Mouse (Mus musculus) testis, postnatal 10 days (tissue): ENCODE results near the gene Dido1.

ENCODE experiments used
- DNase-seq: peaks from one replicate; pipeline ENCODE4 v3.0.0; 2021; ENCODE audit warnings: low spot score

Dido1 gene

DNA sequence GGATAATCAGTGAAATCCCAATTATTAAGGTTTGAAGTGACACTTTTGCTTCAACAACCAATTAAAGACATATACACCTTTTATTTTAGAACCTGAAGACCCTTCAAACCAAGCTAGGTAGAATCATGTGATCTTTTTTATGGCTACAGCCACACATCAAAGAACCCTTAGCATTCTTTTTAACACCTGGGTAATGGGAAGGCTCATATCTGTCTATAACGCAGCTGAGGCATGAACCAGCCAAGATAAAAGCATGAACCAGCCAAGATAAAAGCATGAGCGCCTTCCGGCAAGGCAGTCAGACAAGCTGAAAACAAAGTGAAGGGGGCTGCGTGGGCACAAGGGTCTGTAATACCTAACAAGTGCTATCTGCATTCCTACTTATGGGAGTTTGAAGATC is 25.8 kb downstream of the Dido1 start:
- DNase-seq = no peak

DNA sequence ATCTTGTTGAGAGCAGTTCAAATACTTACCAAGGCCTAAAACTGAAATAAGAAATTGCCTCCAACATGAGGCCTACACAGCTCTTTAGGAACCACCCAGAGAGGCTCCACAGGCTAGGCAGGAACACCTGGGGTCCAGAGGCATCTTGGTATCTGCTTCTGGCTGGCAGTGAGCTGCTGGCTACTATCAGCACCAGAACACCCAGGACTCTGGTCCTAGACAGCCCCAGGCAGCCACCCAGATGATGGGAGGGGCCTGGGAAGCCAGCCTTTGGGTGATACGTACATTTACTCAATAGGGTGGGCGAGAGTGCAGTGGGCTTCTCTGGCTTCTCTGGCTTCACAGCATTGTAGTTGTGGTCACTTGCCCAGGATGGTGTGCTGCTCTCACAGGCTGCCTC is 26.3 kb downstream of the Dido1 start:
- no peak for DNase-seq

DNA sequence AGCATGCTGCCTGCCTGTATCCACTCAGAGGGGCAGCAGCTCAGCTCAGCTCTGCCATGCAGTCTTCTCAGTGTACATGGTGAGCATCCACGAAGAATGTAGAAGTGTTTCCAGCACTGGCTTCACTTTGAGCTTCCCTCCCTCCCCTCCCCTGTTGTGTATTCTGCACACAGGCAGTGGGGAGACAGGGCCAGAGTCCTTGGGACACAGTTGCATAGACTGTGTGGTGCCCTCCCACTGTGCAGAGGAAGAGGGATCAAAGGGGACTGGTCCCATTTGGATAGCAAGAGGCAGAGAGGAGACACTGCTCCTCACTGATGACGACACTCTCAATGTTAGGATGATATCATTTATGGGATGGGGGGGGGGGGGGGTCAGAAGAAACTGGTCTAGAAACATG is 28.6 kb downstream of the Dido1 start:
- DNase-seq = no peak

DNA sequence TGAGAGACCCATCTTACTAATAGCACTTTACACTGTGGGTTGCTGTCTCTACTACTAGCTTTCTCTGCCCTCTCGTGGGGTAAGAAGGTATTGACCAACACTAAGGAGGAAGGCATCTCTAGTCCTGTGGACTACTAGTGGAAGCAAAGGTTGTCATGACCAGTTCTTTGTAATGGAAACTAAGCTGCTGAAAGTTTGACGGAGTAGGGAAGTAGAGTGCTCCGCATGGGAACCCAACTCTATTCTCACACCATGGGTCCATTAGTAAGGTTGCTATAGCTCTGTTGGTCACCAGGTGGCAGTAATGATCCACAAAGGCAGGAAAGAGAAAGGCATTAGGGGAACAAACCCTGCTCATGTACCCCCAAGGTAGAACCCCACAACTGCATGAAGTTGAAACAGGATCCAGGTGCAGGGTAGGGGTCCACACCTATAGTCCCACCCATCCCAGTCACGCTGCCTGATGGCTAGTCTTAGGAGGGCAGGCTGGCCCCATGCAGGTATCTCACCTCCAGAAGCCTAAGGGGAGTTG is 31.1 kb downstream of the Dido1 start:
- DNase-seq = peak; percentile 64

DNA sequence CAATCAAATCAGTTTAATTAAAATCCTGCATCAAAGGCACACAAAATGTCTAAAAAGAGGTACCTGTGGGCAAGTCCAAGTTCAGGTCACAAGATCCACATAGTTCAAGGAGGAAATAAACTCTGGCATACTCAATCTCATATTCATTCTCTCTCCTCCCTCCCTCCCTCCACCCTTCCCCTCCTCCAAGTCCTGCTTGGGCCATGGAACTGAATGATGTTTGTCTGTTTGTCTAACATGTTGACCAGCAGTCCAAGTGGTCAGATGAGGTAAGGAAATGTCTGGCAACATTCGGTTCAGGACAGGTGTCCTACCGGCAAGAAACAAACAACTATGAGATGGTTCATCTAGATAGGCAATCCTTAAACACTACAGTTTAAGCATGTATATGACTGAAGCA is 33.1 kb downstream of the Dido1 start:
- no peak for DNase-seq

DNA sequence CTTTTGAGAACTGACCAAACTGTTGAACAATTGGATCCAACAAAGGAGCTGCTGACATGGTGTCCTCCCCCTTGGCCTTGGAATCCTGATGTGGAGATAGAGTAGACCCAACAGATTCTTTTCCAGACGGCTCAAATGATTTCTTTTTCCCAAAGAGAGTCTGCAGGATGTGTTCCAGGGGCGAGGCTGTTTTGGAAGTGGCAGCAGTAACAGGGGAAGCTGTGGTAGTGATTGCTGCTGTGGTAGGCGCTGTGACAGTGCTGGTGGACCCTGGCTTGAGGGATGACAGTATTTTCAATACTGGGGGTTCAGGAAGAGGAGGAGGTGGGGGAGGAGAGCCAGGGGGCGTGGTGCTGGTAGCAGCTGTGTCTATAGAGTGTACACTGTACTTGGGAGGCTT is 47.8 kb downstream of the Dido1 start:
- DNase-seq = no peak

DNA sequence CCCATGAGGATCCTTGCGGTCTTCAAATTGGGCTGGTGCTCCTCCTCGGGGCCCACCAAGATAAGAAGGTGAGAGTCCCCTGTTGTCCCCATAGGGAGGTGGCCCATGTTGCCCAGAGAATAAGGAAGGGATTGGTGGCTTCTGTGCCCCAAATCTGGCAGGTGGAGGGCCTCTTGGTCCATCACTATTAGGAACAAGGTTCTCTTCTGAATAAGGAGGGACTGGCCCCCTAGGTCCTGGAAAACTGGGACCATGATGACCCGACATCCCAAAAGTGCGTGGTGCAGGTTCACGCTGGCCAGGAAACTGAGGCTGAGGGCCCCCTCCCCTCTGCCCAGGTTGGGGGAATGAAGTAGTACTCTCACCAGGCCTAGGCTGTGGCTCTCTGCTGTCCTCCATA is 49.3 kb downstream of the Dido1 start:
- DNase-seq = no peak

DNA sequence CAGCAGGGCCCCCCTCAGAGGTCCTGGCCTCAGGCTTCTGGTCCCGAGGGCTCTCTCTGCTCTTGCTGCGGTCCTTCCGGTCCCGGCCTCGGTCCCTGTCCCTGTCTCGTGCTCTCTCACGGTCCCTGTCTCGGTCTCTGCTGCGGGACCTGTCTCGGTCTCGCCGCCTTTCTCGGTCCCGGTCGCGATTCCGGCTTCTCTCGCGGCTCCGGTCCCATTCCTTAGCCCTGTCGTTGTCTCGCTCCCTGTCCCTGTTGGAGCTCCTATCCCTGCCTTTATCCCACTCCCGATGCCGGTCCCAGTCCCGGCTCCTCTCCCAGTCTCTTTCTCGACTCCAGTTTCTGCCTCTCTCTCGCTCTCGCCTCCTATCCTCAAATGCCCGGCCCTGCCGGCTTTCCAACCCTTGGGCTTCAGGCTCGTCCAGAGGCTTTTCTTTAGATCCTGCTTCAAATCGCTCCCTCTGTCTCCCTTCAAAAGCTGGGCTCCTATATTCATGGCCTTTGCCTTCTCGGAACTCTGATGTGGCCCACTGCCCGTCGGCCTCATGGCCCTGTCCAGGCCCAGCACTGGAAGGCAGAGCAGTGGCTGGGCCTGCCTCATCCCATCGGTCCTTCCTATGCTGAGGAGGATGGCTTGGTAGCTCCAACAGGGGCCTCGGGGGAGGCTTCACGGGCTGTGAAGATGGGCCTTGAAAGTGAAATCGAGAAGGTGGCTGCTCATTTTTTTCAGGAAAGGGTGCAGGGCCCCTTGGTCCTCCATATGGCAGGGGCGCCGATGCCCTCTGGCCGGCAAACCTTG is 50.2 kb downstream of the Dido1 start:
- no peak for DNase-seq

DNA sequence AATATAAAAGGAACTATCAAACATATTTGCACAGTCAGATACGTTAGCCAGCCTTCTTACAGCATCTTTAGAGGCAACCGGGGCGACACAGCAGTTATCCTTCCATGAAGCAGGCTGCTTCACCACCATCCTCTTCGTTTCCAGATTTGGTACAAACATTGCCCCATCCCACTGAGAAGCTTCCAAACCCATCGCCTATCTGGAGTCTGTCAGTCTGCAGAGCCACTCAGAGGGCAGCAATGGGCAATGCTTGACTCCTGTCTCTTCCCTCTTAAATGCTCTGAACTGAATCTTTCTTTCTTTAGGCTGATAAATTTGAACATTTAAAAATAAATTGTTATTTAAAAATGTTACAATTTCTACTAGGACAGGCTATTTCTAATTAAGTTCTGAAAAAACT is 51.4 kb downstream of the Dido1 start:
- DNase-seq = no peak

DNA sequence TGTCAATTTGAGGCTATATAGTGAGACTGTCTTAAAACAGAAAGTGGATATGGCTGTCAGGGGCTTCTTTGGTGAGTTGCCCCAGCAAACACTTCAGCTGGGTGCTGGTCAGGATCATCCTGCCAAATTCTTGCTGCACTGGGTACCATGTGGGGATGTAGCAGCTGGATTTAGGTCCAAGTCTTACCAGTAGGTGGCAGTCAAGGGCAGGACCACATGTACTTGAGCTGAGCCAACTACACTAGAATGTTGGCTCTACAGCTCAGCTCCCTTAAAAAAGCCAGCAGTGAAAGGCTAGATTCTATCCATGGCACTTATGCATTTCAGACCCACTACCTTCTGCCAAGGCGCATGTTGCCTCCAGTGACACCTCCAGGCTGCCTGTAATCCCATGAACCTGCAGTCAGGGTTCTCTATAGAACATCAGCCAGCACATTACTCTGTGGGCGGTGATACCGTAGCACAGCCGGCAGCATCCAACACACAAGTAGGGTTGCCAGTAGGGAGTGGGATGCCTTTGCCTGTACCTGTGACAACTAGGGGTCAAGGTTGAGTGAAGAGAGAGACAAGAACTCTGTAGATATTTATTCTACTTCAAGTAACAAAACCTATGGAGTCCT is 52.3 kb downstream of the Dido1 start:
- DNase-seq = peak; percentile 82

DNA sequence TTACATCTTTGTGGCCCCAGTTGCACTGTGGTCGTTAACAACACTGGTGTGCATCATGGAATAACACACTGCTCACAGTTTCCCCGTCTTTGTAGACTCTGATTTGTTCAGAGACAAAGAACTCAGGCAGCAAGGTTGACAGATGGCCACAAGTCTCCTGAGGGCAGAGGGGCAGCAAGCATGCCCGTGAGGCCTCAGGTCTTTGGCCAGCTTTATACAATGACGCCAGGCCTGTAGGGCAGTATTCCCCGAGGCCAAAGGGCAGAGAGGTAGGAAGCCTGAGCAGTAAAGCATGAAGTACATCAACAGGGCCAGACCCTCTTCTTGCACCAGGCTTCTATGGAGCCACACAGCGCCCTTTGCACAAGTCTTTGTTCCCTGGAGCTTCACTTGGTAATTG is 54.6 kb downstream of the Dido1 start:
- DNase-seq = no peak

DNA sequence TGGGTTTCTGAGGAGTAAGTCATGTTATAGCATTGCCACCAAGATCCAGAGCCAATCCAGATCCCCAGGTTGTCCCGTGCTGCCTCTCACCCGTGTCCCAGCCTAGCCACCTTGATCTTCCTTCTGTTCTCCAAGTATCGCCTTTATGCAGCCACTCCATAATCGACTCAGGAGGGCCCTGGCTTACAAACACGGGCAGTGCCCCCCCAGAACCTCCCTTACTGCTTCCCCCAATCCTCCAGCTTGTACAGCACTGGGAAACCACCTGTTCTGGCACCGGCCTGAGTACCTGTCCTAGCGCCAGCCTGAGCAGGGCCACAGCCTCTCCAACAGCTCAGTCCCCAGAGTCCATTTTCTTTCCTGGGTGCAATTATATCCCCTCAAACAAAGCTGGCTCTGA is 55.1 kb downstream of the Dido1 start:
- DNase-seq = no peak

DNA sequence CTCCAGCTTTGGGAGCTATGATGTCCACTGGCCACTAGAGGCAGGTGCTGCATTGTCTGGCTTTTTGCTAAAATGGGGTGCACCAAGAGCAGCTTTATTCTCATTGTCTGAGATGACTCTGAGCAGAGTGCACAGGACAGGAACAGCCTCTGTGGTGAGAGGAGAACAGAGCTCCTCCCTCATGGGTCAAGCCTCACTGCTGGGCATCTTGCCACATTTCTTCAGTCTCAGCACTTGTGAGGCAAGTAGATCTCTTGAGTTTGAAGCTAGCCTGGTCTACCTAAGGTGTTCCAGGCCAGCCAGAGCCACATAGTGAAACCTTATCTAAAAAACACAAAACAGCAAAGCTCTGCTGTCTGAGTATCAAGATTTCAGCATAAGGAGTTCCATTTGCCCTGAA is 63.0 kb downstream of the Dido1 start:
- no peak for DNase-seq

DNA sequence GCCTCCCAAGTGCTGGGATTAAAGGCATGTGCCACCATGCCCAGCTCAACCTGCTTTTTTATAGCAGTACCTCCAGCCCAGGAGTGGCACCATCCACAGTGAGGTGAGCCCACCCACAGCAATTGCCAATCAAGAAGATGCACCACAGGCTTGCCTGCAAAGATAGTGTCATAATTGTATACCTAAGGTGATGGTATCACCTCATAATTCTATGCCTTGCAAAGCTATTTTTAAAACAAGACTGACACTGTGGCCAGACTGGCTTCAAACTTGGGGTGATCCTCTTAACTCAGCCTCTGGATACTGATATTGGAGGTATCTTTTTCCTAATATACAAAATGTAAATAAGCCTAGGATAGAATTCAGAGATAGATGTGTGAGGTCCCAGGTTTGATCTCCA is 66.2 kb downstream of the Dido1 start:
- no peak for DNase-seq

DNA sequence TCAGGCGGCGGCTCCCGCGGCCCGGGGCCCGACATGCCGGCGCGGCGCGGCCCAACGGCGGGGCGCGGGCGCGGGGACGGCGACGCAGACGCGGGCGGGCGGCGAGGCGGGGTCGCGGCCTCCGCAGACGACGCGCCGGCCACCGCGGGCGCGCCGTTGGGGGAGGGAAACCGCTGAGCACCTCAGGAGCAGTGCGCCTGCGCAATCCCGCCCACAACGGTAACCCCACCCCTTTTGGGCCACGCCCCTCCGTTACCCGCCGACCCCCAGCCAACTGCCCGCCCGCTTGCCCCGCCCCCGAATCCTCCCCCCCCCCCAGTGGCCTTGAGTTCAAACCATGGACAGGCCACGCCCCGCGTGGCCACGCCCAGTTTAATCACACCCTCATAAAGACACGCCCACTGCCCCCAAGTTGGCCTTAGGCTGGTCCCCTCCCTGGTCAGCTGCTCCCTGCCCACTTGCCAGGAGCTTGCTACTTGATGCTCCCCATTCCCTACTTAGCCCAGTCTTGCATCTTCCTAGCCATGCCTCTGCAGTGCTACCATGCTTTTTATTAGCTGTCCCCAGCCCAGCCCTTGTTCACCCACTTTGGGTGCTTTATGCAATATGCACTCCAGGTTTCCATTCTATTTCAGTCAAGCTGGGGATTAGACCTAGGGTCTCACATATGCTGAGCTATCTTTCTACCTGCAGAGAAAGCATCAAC is 67.1 kb downstream of the Dido1 start, which contains the start of gene Tcfl5:
Gene Tcfl5 (minus strand): TSS at position 154 of the 706 bp plus-strand sequence.
- DNase-seq = peak; percentile 76

DNA sequence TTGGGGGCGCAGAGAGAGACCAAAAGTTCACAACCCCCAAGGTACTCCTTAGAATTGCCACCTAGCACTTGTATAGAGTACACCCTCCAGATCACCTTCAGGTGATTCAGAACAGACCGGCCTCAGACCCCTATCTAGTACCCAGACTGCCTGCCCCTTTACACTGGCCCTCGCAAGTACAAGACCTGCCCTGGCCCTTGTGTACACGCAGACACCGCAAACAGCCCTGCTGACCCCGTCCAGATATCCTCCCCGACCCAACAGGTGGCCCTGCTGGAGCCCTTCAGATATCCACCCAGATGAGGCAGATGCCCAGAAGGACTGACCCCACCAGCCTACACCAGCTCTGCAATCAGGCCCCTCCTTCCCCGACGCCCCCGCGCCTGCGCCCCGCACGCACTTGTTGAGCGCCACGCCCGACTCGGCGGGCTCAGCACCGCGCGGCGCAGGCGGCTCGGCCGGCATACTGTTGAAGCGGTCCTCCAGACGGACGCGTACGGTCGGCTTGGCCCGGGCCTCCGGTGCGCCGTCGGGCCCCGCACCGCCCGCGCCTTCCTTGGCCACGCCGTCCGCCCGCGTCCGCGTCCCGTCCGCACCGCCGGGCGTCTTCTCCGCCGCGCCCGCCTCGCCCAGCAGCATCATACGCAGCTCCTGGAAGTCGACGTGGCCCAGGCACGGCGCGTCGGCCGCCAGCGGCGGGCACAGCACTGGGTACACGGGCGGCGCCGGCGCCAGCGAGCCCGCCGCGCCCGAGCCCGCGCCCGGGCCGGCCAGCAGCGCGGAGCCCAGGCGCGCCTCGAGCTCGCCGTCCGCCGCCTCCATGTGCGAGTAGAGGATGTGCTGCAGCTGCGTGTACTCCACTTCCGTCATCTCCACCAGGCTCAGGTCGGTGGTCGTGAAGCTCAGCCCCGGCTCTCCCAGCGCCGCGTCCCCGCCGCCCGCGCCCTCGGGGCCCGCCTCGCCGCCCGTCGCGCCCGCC is 67.9 kb downstream of the Dido1 start:
- no peak for DNase-seq

DNA sequence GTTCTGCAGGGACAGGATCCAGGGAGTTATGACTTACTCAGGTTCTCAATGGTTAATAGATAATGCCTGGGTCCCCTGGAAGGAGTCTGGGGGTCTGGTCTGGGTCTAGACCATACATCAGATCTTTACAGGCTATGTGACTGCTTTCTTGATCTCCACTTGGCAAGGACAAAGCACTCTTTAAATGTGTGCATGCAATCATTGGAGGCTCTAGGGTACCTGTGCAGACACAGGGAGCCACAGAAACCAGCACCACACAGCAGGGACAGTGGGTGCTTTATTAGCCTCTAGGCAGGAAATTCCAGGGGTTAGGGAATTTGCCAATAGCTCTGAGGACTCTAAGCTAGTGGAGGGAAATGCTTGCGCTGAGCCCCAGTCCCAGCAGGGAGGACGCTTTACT is 97.9 kb downstream of the Dido1 start:
- DNase-seq = no peak

DNA sequence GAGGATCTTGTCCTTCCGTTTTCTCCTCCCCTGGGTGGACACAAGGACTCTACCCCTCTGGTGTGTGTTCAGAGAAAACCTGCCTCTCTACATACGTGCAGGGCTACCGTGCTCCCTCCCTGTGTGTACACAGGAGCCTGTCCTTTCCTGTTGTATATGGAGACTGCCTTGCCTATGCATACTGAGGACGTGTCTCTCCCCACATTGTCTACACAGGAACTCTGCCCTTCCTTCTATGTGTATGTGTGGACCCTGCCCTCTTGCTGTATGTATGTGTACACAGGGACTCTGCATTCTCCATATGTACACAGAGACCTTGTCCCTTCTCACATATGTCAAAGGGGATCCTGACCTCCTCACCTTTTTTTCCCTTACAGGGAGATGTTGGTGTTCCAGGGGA is 99.5 kb downstream of the Dido1 start:
- no peak for DNase-seq
